Mouse (Mus musculus): ENCODE measurements around the gene Grk6. TPM values are rescaled to one million over a fixed set of nuclear protein-coding genes. Genes with fewer than 3 reads are reported as not detected.

The Grk6 gene
- total and polyA plus RNA-seq, 3 experiments, result 83.2 to 96.7 TPM; not detected in 1

DNA sequence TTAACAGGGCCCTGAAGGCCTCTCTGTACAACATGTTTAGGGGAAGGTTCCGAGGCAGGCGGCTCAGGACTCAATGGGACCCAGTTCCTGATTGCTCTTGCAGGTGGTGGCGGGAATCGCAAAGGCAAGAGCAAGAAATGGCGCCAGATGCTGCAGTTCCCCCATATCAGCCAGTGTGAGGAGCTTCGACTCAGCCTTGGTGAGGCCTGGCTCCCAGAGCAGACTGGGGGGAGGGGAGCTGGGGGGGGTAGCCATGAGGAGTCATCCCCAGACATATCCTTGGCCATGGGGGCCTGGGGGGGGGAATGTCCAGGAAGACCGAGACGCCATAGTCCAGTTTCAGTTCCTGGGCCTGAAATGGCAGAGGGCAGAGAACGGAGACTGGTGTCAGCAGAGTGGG, 4.3 kb downstream of the Grk6 start:
- H3K27me3 ChIP-seq (ENCODE audit: control insufficient read depth in 1 of 2, insufficient read depth in 2 of 2, low read length in 2 of 2), result no peaks in the 10 kb centered on the region
- peaks cover 7 to 24% of the 10 kb centered on the region in 2 experiments for H3K4me1 ChIP-seq (ENCODE audit: control insufficient read depth in 1 of 2, insufficient read depth in 2 of 2, low read length in 2 of 2)
- H3K36me3 ChIP-seq (ENCODE audit: control insufficient read depth in 1 of 2, insufficient read depth in 2 of 2, low read length in 2 of 2), result peaks cover 4 to 11% of the 10 kb centered on the region in 2 experiments
- TF ChIP-seq TCF12 (IDR thresholded peaks at IDR 0.05; ENCODE audit: low read depth, low read length), result no peak
- TF ChIP-seq HCFC1 (IDR thresholded peaks at IDR 0.05; ENCODE audit: low read depth, low read length), result no peak
- no peak for TF ChIP-seq ZMIZ1 (IDR thresholded peaks at IDR 0.05; ENCODE audit: low read depth, low read length)
- TF ChIP-seq USF1 (IDR thresholded peaks at IDR 0.05; ENCODE audit: low read depth, low read length), result no peak
- no peak for TF ChIP-seq E2F4 (IDR thresholded peaks at IDR 0.05; ENCODE audit: borderline replicate concordance, low read depth, low read length)
- no peak for TF ChIP-seq ZNF384 (IDR thresholded peaks at IDR 0.05; ENCODE audit: low read depth, low read length)
- no peak for TF ChIP-seq GATA1 (IDR thresholded peaks at IDR 0.05; ENCODE audit: low read depth, low read length)
- no peak for TF ChIP-seq CTCF (IDR thresholded peaks at IDR 0.05 in 2 of 3, conservative IDR thresholded peaks at IDR 0.05 in 1 of 3; ENCODE audit: control insufficient read depth in 1 of 3, insufficient read depth in 1 of 3, low read depth in 2 of 3, low read length in 3 of 3, poor library complexity in 1 of 3, severe bottlenecking in 1 of 3)
- TF ChIP-seq USF2 (IDR thresholded peaks at IDR 0.05; ENCODE audit: borderline replicate concordance in 1 of 2, insufficient read depth in 1 of 2, low read depth in 1 of 2, low read length in 2 of 2), result no peak
- TF ChIP-seq ELF1 (IDR thresholded peaks at IDR 0.05; ENCODE audit: low read depth, low read length), result no peak
- TF ChIP-seq POLR2AphosphoS5 (IDR thresholded peaks at IDR 0.05; ENCODE audit: borderline replicate concordance, low read depth, low read length), result no peak
- H3K27ac ChIP-seq (ENCODE audit: control insufficient read depth, low read depth, low read length), result no peak overlapping the region
- H3K79me2 ChIP-seq (ENCODE audit: control insufficient read depth, insufficient read depth, low read length, poor library complexity), result peaks cover 32% of the 10 kb centered on the region
- H3K9me3 ChIP-seq (replicated peaks; ENCODE audit: insufficient read depth, low read length), result no peaks in the 10 kb centered on the region
- no peak overlapping the region for H3K4me3 ChIP-seq (ENCODE audit: control insufficient read depth in 1 of 2, insufficient read depth in 1 of 2, low read depth in 2 of 2, low read length in 2 of 2)
- no peak for DNase-seq (ENCODE audit: low read depth, low spot score)
- H3K9ac ChIP-seq (ENCODE audit: control insufficient read depth, low read depth, low read length, poor library complexity, severe bottlenecking), result no peak overlapping the region

DNA sequence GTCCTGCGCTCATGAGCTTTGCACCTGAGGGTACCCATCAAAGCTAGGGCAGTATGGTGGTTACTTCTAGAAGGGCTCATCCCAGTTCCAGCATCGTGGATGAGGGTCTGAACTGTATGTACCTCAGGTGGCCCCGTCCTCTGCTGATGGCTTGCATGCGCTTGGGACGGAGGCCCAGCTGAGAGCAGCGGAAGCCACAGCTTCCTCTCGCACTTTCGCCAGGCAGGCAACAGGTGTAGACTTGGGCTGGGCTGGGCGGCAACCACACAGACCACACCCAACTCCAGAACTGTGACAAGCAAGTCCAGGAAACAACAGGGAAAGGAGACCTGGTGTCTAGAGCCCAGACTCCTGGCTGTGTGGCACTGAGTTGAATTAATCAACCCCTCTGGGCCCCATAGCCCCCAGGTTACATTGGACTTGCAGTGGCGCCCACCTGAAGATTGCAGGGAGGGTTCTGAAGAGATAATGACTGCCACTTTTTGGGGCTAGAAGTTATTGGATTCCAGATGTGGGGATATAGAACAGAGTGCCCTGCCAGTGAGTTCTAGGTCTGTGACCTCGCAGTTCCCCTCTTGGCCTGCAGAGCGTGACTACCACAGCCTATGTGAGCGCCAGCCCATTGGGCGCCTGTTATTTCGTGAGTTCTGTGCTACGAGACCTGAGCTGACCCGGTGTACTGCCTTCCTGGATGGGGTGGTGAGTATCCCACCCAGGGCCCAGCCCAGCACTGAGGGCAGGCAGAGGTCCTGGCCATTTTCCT, 5.0 kb downstream of the Grk6 start:
- DNase-seq (ENCODE audit: low read depth, low spot score), result no peak
- Histone ChIP-seq H3K4me1 (ENCODE audit: control insufficient read depth in 1 of 2, insufficient read depth in 2 of 2, low read length in 2 of 2) (peaks cover 7 to 24% of the 10 kb centered on the region in 2 experiments), H3K4me3 (ENCODE audit: control insufficient read depth in 1 of 2, insufficient read depth in 1 of 2, low read depth in 2 of 2, low read length in 2 of 2) (no peak overlapping the region), H3K27me3 (ENCODE audit: control insufficient read depth in 1 of 2, insufficient read depth in 2 of 2, low read length in 2 of 2) (no peaks in the 10 kb centered on the region), H3K79me2 (ENCODE audit: control insufficient read depth, insufficient read depth, low read length, poor library complexity) (peaks cover 32% of the 10 kb centered on the region), H3K36me3 (ENCODE audit: control insufficient read depth in 1 of 2, insufficient read depth in 2 of 2, low read length in 2 of 2) (peaks cover 4 to 11% of the 10 kb centered on the region in 2 experiments), H3K9me3 (replicated peaks; ENCODE audit: insufficient read depth, low read length) (no peaks in the 10 kb centered on the region), H3K9ac (ENCODE audit: control insufficient read depth, low read depth, low read length, poor library complexity, severe bottlenecking) (no peak overlapping the region), H3K27ac (ENCODE audit: control insufficient read depth, low read depth, low read length) (no peak overlapping the region)
- 0 out of 2 replicates have a peak, but pooled peaks have one; percentile 23 for TF ChIP-seq ETS1 (IDR thresholded peaks at IDR 0.05; ENCODE audit: low read depth, low read length)
- TF ChIP-seq ZC3H11A (IDR thresholded peaks at IDR 0.05; ENCODE audit: low read depth, low read length), result no peak
- TF ChIP-seq CTCF (IDR thresholded peaks at IDR 0.05 in 2 of 3, conservative IDR thresholded peaks at IDR 0.05 in 1 of 3; ENCODE audit: control insufficient read depth in 1 of 3, insufficient read depth in 1 of 3, low read depth in 2 of 3, low read length in 3 of 3, poor library complexity in 1 of 3, severe bottlenecking in 1 of 3), result peak in 2 of 3 experiments; percentile 6 to 17; a peak in 1 of 6 replicates
- TF ChIP-seq UBTF (IDR thresholded peaks at IDR 0.05; ENCODE audit: borderline replicate concordance, insufficient read depth, low read depth, low read length), result no peak
- no peak for TF ChIP-seq CHD1 (IDR thresholded peaks at IDR 0.05; ENCODE audit: low read depth, low read length)
